Mouse (Mus musculus): ENCODE measurements at regions not wholly inside any gene's neighbourhood (a gene's known extent, or its start where the extent isn't known, plus 50 kb on each side); places are given as distances from the start of the nearest gene placed in this dataset.

DNA sequence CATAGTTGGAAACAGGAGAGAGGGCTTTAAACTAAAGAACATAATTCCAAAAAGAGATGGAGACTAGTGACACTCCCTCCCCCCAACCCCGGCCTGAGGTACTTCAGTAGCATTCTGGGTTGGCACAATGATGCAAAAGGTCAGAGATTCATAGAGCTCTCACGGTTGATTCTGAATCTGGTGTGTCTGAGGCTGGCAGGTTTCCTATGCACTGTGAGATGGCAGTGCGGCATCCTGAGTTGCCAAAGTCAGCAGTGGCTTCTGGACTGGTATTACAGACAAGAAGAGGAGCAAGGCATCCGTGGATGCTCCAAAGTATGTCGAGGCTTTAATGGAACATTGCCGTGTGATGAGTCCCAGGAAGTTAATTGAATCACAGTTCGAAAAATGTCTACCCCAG lies 2791.8 kb upstream of the Gm7489 start:
- 79% methylated on average over 7 of the region's 7 CpGs for WGBS
- H3K36me3 ChIP-seq (ENCODE audit: control insufficient read depth, insufficient read depth, low read length), result no peaks in the 10 kb centered on the region
- no peaks in the 10 kb centered on the region for H3K4me1 ChIP-seq (ENCODE audit: control insufficient read depth, insufficient read depth, low read length)
- no peaks in the 10 kb centered on the region for H3K27me3 ChIP-seq (replicated peaks; ENCODE audit: control insufficient read depth, insufficient read depth, low read length)
- no peak overlapping the region for H3K27ac ChIP-seq (ENCODE audit: insufficient read depth, low read depth, low read length)
- DNase-seq, result no peak
- TF ChIP-seq CTCF (conservative IDR thresholded peaks at IDR 0.05; ENCODE audit: insufficient read depth, insufficient read length, low read depth, low read length) (no peak), POLR2A (IDR thresholded peaks at IDR 0.05; ENCODE audit: low read depth, low read length) (no peak)
- H3K4me3 ChIP-seq (ENCODE audit: insufficient read depth, low read depth, low read length), result no peak overlapping the region

- Histone ChIP-seq H3K27me3 (replicated peaks; ENCODE audit: control insufficient read depth, insufficient read depth, low read length) (no peaks in the 10 kb centered on the region), H3K4me3 (ENCODE audit: insufficient read depth, low read depth, low read length) (no peak overlapping the region), H3K27ac (ENCODE audit: insufficient read depth, low read depth, low read length) (no peak overlapping the region), H3K36me3 (ENCODE audit: control insufficient read depth, insufficient read depth, low read length) (no peaks in the 10 kb centered on the region), H3K4me1 (ENCODE audit: control insufficient read depth, insufficient read depth, low read length) (no peaks in the 10 kb centered on the region)
- no peak for TF ChIP-seq CTCF (conservative IDR thresholded peaks at IDR 0.05; ENCODE audit: insufficient read depth, insufficient read length, low read depth, low read length)
- WGBS, result 73% methylated on average over 7 of the region's 7 CpGs
- DNase-seq, result no peak
Measured at GRCm38 (mm10) chr15:51103948-51104347, 2780.8 kb upstream of the Gm7489 start.

DNA sequence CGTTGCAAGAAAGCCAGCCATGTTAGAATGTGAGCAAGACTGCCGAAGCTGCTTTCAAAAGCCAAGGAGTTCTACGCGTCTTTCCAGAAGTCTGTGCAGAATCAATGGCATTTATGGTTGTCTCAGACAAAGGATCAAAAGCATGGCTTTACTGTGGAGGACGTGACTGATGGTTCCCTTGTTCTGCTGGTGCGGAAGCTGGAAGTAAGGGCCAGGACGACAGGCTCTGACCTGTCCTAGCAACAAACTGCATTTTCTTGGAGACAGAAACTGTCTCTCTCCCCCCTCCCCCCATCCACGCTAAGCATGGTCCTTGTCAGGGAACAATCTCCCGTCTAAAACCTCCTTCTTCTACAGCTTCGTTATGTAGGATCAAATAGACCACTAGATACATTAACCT lies 2780.3 kb upstream of the Gm7489 start:
- Histone ChIP-seq H3K4me3 (ENCODE audit: insufficient read depth, low read depth, low read length) (no peak overlapping the region), H3K36me3 (ENCODE audit: control insufficient read depth, insufficient read depth, low read length) (no peaks in the 10 kb centered on the region), H3K27me3 (replicated peaks; ENCODE audit: control insufficient read depth, insufficient read depth, low read length) (no peaks in the 10 kb centered on the region), H3K4me1 (ENCODE audit: control insufficient read depth, insufficient read depth, low read length) (no peaks in the 10 kb centered on the region), H3K27ac (ENCODE audit: insufficient read depth, low read depth, low read length) (no peak overlapping the region)
- TF ChIP-seq CTCF (conservative IDR thresholded peaks at IDR 0.05; ENCODE audit: insufficient read depth, insufficient read length, low read depth, low read length) (no peak), POLR2A (IDR thresholded peaks at IDR 0.05; ENCODE audit: low read depth, low read length) (no peak)
- no peak for DNase-seq
- 17% methylated on average over 10 of the region's 10 CpGs for WGBS

GRCm38 (mm10) chr15:51104796-51105195 lies 2779.9 kb upstream of the Gm7489 start:
- WGBS, result 63% methylated on average over 5 of the region's 5 CpGs
- Histone ChIP-seq H3K4me3 (ENCODE audit: insufficient read depth, low read depth, low read length) (no peak overlapping the region), H3K27me3 (replicated peaks; ENCODE audit: control insufficient read depth, insufficient read depth, low read length) (no peaks in the 10 kb centered on the region), H3K27ac (ENCODE audit: insufficient read depth, low read depth, low read length) (no peak overlapping the region), H3K4me1 (ENCODE audit: control insufficient read depth, insufficient read depth, low read length) (no peaks in the 10 kb centered on the region), H3K36me3 (ENCODE audit: control insufficient read depth, insufficient read depth, low read length) (no peaks in the 10 kb centered on the region)
- DNase-seq, result no peak
- TF ChIP-seq CTCF (conservative IDR thresholded peaks at IDR 0.05; ENCODE audit: insufficient read depth, insufficient read length, low read depth, low read length), result no peak
- TF ChIP-seq POLR2A (IDR thresholded peaks at IDR 0.05; ENCODE audit: low read depth, low read length), result no peak

DNA sequence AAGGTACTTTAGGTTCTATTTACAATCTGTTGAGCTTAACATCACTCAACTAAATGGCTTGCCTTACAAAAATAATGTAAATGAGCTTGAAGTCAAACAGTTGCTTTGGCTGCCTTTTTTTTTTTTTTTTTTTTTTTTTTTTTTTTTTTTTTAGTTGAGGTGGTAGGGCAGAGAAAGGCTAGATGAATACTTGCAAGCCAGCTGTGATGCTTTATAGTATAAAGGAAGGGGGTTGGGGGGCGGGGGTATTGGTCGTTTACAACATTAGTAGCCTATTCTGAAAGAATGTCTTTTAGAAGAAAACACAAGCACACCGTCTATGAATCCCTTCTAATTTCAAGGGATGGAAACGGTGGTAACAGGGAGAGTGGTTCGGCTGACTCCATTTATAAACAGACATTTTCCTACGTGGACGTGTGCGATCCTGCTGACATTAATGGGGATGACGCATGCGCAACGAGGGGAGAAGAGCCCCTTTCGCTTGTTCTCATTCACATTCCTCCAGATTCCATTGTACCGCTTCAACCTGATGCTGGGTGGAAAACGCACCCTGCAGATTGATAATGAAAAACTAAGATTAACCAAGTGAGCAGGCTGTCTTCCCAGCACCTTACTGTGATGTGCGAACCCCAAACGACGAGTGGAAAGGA lies 2779.2 kb upstream of the Gm7489 start:
- 69% methylated on average over 17 of the region's 17 CpGs for WGBS
- H3K4me3 ChIP-seq (ENCODE audit: insufficient read depth, low read depth, low read length), result no peak overlapping the region
- no peaks in the 10 kb centered on the region for H3K36me3 ChIP-seq (ENCODE audit: control insufficient read depth, insufficient read depth, low read length)
- no peaks in the 10 kb centered on the region for H3K4me1 ChIP-seq (ENCODE audit: control insufficient read depth, insufficient read depth, low read length)
- H3K27me3 ChIP-seq (replicated peaks; ENCODE audit: control insufficient read depth, insufficient read depth, low read length), result no peaks in the 10 kb centered on the region
- no peak for DNase-seq
- TF ChIP-seq CTCF (conservative IDR thresholded peaks at IDR 0.05; ENCODE audit: insufficient read depth, insufficient read length, low read depth, low read length), result no peak
- no peak for TF ChIP-seq POLR2A (IDR thresholded peaks at IDR 0.05; ENCODE audit: low read depth, low read length)
- H3K27ac ChIP-seq (ENCODE audit: insufficient read depth, low read depth, low read length), result no peak overlapping the region

DNA sequence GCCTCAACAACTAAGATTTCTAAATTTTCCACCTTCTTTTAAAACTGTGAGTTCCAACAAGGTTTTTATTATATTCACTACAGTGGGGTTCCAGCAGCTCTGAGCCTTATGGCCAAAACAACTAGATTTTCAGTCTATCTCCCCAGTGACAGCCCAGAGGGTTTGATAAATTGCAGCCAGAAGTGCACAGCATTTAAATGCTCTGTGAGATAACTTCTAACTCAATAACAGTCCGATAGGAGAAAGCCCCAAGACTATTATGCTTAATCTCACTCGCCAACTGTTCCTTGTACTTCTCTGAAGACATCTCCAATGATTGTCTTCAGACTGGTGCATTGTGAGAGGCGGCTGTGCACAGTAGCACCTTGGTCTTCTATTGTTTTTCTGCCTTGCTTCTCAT lies 2774.5 kb upstream of the Gm7489 start:
- H3K4me3 ChIP-seq (ENCODE audit: insufficient read depth, low read depth, low read length), result no peak overlapping the region
- 78% methylated on average over 3 of the region's 3 CpGs for WGBS
- H3K27me3 ChIP-seq (replicated peaks; ENCODE audit: control insufficient read depth, insufficient read depth, low read length), result no peaks in the 10 kb centered on the region
- no peak overlapping the region for H3K27ac ChIP-seq (ENCODE audit: insufficient read depth, low read depth, low read length)
- DNase-seq, result no peak
- no peaks in the 10 kb centered on the region for H3K4me1 ChIP-seq (ENCODE audit: control insufficient read depth, insufficient read depth, low read length)
- H3K36me3 ChIP-seq (ENCODE audit: control insufficient read depth, insufficient read depth, low read length), result no peaks in the 10 kb centered on the region
- TF ChIP-seq CTCF (conservative IDR thresholded peaks at IDR 0.05; ENCODE audit: insufficient read depth, insufficient read length, low read depth, low read length) (no peak), POLR2A (IDR thresholded peaks at IDR 0.05; ENCODE audit: low read depth, low read length) (no peak)

DNA sequence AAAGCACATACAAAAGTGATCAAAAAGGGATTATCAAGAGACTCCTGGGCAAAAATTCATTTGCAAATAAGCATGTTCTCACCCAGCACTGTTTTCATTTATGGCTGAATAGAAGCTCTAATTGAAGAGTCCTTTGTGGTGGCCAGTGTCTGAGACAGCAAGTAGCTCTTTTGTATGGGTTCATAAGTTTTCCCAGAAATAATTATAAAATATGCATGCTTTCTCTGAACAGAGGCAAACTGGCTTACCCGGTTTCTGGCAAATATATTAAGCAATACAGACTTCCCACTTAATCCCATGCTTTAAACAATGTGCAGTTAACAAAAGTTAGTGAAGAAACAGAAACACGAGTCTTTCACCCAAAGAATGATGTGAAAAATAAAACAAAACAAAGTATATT lies 2758.8 kb upstream of the Gm7489 start:
- Histone ChIP-seq H3K27me3 (replicated peaks; ENCODE audit: control insufficient read depth, insufficient read depth, low read length) (no peaks in the 10 kb centered on the region), H3K4me1 (ENCODE audit: control insufficient read depth, insufficient read depth, low read length) (no peaks in the 10 kb centered on the region), H3K36me3 (ENCODE audit: control insufficient read depth, insufficient read depth, low read length) (no peaks in the 10 kb centered on the region), H3K4me3 (ENCODE audit: insufficient read depth, low read depth, low read length) (no peak overlapping the region), H3K27ac (ENCODE audit: insufficient read depth, low read depth, low read length) (no peak overlapping the region)
- WGBS, result 72% methylated on average over 2 of the region's 2 CpGs
- TF ChIP-seq CTCF (conservative IDR thresholded peaks at IDR 0.05; ENCODE audit: insufficient read depth, insufficient read length, low read depth, low read length) (no peak), POLR2A (IDR thresholded peaks at IDR 0.05; ENCODE audit: low read depth, low read length) (no peak)
- no peak for DNase-seq
